Mouse (Mus musculus): Measurements from ENCODE around the gene St14.

St14 gene

DNA sequence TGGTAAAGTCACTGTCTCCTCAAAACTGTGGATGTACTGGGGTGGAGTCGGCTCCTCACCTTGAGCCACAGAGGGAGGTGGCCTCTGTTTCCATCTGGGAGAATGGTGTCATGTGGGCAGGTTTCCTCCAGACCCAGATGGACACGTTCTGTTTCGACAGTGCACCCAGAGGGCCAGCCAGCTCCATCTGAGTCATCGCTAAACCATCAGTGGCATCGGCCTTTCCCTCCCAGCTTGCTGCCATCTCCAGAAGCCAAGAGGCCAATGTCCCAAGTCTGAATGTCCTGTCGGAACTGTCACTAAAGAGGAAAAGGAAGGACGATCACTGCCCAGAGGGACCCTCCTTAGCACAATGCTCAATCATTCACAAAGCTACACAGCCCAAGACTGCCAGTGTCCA is 5.6 kb downstream of the St14 start:
- DNase-seq (ENCODE audit: extremely low spot score, low spot score): no peak

DNA sequence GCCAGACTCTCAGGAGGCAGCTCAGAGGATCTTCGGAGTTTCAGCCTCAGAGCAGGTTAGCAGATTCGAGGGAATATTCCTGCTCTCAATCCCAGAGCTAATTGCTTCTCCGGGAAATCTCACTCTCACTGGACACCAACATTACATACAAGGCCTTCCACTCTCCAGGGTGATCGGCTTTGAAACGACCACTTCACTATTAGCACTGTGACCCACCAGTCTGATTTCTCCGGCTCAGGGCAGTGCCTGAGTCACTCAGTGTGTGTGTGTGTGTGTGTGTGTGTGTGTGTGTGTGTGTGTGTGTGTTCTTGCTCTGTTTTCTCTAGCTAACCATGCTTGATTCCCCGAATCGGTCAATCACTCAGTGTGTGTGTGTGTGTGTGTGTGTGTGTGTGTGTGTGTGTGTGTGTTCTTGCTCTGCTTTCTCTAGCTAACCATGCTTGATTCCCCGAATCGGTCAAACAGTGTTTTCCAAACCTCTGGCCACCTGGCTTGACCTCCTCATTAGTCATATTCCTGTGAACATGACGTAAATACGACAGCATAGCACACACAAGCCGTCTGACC is 9.1 kb downstream of the St14 start:
- no peak for DNase-seq (ENCODE audit: extremely low spot score, low spot score)

DNA sequence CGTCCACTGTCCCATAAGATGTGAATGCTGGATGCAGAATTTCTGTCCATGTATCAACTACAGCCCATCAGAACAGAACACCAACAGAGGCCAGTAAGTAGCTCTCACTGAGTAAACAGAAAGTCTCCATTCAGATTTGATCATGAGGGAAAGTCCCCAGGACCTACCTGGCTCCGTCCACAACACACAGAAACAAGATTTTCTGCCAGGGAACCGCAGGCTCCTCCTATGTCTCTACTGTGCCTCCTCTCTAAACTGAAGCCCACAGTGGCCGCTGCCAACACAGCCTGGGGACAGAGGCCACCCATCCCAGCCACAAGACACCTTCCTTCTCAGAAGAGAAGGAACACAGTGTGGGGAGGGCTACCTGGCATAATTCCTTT is 11.1 kb downstream of the St14 start:
- no peak for DNase-seq (ENCODE audit: extremely low spot score, low spot score)

DNA sequence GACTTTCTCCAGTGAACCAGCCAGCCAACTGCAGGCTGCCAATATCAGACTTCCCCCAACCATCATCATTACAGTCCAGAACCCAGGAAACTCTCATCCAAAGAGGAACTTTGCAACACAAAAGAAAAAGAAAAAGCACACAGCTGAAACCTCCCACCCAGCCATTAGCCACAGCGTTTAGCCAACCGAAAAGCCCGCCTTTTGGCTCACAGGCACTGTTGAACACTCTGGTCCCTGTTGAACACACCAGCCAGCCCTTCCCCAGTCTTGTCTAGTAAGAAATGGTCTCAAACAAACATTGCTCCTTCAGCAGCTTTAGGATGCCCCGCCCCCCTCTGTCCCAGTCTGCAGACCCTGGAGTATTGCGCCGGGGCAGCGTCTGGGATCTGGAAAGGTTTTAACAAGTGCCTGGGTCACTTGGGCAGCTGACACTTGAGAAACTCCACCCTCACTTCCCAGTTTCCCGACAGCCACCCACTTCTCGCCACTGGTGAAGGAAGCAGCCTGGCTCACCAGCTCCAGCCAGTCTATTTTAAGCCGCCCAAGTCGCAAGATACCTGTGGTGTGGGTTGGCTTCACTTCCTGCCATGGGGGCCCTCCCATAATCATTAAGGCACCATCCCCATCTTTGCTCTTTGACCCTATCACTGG is 11.6 kb downstream of the St14 start:
- no peak for DNase-seq (ENCODE audit: extremely low spot score, low spot score)

DNA sequence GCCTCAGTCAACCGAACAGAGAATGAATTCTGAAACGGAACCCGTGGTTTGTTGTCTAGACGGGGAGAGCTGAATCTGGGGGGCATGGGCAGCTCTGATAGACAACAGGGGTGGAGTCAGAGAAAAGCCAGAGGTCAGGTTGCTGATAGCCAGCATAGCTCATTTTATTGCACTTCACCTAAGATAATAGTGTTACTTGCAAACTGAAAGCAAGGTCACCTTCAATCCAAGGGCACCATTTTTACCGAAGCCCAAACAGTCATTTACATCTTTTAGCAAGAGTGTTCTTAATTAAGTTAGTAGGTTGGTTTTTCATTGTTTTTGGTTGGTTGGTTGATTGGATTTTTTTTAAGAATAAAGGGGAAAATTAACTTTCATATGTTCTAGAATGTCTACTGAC is 12.2 kb downstream of the St14 start:
- no peak for DNase-seq (ENCODE audit: extremely low spot score, low spot score)

DNA sequence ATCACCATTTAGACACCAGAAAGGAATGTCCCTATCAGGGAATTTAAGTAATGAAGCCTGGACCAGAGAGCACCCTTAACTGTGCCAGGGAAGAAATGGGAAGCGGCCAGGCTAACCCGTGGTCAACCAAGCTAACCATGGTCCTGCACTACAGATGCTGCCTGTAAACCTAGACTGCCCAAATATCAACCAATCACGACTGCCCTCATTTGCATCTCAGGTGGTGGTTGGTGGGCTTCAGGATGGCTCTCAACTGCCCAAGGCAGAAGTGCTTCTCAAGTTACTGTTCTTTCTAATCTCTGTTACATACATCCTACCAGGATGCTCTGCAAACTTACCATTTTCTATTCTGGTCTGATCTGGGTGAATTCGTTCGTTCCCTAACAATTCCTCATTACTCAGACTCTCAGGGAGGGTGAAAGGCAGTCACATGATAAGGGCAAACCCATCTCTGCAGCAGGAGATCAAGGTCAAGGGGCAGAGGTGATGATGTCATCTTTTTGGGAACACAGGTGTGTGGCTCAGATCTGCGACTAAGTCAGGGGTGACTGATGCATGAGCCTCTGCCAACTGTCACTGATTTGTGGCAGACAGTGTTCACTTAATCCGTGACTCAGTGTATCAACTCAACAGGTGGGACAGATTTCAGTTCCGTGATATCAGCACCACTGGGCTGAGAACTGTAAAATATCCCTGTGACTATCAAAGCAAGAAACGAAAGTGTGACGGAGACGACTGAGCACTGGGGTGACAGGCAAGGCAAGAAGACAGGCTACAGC is 12.9 kb downstream of the St14 start:
- peak; percentile 40 for DNase-seq (ENCODE audit: extremely low spot score, low spot score)

DNA sequence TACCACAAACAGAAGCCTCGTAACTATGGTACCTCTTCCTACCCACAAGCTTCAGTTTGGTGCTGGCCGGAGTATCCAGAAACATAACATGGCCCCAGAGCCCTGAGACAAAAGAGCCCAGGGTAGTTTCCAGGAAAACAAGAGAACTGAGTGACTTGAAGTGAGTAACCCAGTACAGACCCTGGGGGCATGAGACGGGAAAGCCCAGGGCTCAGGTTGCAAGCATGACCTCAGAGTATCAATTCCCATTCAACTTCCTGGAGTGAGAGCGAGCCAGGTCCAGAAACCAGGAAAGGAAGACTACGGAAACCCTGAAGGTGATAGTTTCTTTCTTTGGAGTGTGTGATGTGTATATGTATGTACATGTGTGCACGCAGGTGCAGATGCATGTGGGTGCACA is 14.2 kb downstream of the St14 start:
- no peak for DNase-seq (ENCODE audit: extremely low spot score, low spot score)

DNA sequence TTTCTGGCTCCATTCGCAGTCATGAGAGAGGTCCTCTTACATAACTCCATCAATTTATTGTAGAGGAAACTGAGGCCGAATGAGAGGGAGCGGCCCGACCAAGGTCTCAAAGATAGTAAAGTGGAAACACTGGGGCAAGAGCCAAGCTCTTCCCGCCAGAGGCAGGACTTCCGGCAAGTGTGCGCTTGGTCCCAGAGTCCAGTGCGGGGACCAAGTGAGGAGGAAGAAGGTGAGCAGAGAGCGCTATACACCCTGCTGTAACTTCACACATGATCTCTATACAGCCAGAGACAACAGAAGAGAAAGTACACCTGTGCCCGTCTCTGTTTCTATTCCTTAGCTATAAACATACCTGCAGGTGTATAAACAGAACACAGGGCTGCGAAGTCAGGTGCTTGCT is 14.6 kb downstream of the St14 start:
- no peak for DNase-seq (ENCODE audit: extremely low spot score, low spot score)

DNA sequence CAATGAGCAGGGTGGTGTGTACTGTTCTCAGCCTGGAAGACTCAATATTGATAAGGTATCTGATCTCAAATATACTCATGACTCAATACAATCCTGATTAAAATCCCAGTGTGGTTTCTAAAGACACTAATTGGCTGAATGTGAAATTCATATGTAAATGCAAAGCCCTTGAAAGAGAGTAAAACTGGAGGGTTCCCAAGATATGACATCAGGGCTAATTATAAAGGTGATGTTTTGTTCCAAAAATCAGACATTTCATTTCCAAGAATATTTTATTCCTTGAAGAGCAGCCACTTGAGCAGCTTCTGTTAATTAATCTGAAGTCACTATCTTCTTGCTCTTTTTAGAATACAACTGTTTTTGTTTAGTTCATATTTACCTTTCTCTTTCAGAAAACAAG is 16.1 kb downstream of the St14 start:
- no peak for DNase-seq (ENCODE audit: extremely low spot score, low spot score)

DNA sequence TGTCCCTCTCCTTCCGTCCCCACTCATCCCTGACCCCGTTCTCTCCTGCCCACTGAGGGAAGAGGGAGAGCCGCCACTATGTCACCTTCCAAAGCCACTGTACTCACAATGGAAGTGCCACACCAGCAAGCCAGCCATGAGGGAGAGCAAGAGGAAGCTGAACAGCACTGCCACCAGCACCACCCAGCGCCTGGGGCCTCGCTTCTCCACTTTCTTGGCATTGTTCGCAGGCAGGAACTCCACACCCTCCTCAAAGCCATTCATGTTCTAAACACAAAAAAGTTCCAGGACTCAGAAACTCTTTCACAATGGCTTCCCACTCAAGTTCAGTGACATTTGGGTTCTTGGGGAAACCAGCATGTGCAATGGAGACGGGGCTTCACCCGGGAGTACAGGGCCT is 23.2 kb downstream of the St14 start:
- DNase-seq (ENCODE audit: extremely low spot score, low spot score): no peak

DNA sequence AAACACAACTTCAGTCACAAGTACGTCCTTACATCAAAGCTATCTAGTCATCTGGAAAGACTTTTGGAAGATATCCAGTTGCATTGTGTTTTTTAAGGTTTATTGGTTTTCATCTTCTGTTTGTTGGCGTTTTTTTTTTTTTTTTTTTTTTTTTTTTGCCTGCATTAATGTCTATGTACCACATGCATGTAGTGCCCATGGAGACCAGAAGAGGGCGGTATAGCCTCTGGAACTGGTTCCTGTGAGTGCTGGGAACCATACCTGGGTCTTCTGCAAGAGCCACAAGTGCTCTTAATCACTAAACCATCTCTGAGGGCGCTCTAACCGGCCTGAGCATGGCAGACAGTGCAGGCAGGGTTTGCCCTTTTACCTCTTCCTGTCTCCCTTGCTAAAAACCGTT is 33.5 kb downstream of the St14 start:
- DNase-seq (ENCODE audit: extremely low spot score, low spot score): no peak

DNA sequence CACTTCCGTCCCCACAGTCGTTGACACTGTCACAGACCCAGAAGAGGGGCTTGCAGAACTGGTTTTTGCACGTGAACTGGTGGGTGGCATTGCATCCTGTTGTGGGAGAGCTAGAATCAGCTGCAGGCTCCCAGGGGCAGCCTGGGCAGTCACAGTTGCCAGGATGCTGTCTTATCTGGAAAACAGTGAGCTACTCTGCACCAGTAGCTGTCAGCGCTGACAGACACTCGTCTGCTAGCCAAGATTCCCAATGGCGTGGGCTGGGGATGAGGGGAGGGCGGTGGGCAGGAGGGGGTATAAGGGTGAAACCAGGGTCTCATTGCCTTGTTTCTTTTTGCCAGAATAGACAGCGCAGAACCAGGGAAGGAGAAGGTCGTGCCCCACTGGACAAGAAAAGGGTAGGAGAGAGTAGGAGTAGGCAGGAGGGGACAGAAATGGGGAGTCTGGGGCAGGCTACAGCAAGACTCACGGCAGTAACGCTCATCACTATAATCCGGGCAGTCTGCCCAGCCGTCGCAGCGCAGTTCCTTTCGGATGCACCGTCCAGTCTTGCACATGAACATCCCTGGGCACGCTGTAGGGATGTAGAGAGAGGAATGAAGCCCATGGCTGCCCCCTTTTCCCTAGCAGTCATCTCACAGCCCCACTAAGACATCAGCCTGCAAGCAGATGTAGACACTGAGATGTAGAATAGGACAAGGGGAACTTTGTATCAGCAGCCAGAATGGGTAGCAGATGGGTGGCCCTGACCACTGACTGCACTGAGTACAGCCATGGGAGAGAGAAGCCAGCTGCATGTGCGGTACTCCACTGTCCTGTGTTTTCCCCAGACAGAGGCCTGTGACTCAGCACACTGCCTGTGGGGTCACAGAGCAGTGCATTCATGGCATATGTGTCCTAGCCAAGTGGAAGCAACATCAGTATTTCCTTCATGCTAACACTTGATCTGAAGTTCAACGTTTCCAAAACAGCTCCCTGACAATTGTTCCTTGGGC is 34.3 kb downstream of the St14 start:
- no peak for DNase-seq (ENCODE audit: extremely low spot score, low spot score)

DNA sequence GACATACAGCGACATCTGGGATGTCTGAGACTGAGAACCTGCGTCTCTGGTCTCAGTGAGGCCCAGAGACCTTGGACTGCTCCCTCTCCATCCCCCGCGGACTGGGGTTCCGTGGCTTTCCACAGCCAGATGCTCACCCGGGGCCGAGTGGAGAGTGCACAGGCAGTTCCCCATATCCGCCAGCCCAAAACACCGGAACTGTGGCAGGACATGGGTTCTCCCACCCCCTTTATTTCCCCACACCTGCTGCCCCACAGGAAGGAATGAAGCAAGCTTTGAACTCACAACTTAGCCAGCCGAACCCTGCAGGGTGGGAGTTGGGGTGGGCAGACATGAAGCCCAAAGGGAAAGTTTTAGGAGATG is 38.8 kb downstream of the St14 start:
- no peak for DNase-seq (ENCODE audit: extremely low spot score, low spot score)

DNA sequence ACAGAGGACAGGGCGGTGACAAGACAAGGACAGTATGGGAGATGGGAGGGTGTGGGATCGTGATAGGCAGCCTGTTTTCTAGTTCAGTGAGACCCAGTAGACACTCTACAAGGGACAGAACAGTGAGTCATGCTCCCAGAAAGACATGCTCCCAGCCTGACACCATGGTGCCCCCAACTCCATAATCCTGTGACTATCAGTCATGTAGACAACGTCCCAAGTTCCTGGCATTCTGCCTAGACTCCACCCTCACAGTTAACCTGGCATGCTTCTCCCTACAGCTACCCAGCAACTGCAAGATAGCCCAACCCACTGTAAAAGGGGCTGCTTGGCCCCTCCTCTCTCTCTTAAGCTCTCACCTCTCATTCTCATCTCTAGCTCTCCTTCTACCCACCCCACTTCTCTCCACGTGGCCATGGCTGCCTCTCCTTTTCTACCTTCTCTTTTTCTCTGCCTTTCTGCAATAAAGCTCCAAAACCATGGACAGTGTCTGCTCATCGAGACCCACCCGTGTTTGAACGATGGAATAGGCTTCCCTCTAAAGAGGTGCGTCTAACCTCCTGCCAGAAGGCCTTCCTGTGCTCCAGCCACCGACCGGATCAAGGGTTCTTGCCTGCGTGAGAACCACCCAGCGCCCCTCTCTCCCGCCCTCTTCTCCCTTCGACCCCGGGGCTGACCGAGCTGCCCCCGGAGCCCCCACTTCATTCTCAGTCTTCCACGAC is 39.4 kb downstream of the St14 start:
- DNase-seq (ENCODE audit: extremely low spot score, low spot score): no peak

DNA sequence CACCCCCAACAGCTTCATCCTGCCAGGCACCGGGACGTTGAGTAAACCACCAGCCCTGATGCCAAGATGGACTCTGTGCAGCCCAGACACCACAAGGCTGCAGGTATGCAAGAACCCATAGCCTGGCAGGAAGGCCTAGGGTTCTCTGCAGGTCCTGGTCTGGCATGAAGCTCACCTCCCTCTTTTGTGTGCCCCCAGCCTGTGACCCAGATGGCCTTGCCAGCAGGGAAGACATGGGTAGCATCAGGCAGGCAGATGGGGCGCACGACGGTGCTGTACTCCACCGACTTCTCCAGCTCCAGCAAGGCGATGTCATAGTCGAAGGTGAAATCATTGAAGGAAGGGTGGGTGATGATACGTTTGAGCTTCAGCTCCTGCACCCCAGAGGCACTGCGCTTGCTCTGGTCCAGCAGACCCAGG is 40.5 kb downstream of the St14 start:
- DNase-seq (ENCODE audit: extremely low spot score, low spot score): peak; percentile 9

DNA sequence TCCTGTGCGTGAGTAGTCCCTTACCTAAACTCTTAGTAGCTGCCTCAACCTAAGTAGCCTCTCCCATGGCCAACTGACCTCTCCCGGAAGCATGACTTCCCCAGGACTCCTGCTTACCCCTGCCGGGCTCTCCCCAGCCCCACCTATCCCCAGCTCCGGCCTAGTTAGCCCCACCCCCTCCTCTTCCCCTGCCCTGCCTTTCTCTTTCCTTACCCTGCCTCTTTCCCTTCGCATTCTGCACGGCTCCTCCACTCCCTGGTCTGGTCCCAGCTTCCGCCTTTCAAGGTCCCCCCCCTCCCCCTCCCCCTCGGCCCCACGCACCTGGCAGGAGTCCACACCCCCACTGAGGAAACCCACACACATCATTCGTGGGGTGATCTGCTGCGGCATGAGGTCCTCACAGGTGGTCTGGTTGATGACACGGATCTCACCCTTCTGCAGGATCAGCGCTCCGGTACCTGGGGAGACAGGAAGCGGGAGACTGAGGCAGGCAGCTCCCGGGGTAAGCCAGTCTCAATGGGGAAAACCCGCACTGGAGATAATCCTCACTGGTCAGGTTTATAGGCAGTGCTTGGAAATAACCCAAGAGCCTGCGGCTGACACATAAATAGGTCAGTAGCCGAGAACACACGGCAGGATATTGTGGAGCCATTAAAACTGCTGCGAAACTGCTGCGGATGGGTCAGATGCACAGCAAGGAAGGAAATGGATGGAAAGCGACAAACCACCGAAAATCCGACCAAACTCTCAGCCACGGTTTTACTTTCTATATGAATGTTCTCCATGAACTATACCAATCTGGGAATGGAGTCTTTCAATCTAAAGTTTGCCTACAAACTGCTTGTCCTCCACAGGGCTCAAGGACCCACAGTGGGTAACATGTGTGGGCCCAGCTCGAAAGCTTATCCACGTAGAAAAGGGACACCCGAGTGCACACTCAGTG is 41.3 kb downstream of the St14 start:
- DNase-seq (ENCODE audit: extremely low spot score, low spot score): no peak

DNA sequence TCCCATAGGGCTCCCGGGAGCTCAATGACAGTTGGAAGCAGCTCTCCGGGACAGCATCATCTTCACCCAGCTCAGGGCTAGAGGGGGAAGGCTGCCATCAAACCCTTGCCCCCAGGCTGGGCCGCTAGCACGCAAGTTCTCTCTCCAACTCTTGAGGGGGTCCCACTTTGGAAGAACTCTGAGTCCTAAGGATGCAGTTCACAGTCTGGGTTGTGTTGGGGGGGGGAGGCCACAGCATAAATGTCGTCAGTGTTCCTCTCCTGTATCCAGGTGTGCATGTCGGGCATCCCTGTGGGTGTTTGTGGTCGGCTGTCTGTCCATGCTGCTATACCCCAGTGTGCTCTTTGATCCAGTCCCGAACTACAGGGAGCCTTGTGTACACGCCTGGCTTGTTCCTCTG is 42.1 kb downstream of the St14 start:
- no peak for DNase-seq (ENCODE audit: extremely low spot score, low spot score)

DNA sequence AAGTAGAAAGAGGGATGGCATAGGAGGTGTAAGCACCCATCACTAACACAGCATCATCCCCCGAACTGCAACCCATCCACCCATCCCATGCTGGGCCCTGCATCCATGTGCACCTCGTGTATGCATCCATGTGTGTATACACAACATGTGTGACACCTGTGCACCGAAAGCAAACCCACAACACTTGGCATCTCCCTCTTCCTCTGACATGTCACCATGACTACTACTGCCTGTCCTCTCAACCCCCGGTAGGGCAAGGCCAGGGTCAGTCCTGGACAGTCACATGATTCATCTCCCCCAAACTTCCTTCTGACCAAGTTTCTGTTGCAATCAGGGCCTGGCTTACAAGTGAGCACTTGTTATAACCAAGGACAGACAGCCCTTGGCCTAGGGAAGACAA is 42.8 kb downstream of the St14 start:
- DNase-seq (ENCODE audit: extremely low spot score, low spot score): no peak

DNA sequence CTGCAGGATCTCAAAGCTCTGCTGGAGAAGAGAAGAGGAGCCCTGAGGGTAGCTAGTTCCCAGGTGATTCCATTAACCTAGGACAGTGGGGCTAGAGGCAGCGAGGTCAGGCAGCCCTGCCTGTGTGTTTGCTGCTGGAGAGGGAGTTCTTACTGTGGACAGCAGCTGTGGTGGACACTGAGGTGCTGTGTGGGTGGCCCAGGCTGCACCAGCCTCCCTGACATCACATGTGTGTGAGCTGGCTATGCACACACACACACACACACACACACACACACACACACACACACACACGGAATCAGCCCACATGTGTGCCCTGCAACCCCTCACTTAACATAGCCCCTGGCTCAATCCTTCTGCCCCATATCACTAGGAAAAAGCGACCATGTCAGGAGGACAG is 43.5 kb downstream of the St14 start:
- DNase-seq (ENCODE audit: extremely low spot score, low spot score): no peak

DNA sequence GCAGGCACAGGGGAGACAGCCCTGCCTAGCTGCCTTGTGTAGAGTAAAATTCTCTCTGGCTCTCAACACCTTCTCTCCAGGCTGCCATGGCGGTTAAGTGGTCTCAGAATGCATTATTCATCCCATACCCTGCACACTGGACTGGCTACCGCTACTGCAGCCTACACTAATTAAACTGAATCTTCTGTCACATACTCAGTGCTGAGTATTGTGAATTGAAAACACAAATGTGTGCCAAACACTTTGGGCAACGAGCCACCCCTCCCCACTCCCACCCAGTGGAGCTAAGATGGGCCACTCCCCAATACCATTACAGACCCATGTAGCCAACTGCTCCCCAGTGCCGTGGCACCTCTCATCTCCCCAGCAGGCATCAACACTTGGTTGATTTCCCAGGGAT is 44.2 kb downstream of the St14 start:
- DNase-seq (ENCODE audit: extremely low spot score, low spot score): no peak
